Mouse (Mus musculus) midbrain, embryonic 11.5 days (tissue): ENCODE data around the gene Mamdc2. TPM values are rescaled to one million over a fixed set of nuclear protein-coding genes. Genes with fewer than 3 reads are reported as not detected.

Experiments
- ATAC-seq: fragments of 200-750 bp; cut with Nextera tagmentation; 2 replicates; pipeline ENCODE4 v1.8.0; 2017; ENCODE audit warnings: moderate TSS enrichment, moderate library complexity; ENCODE audit not compliant: low FRiP score
- DNase-seq: peaks from one replicate; pipeline ENCODE4 v3.0.0; 2015; ENCODE audit warnings: low spot score; ENCODE audit errors: missing footprints
- H3K27ac ChIP-seq: fragments of 300-500 bp; sonication (generic); 2 replicates; pipeline ENCODE4 v1.5.1; 2014; ENCODE audit warnings: low read depth, low read length
- H3K27me3 ChIP-seq: fragments of 300-500 bp; sonication (generic); 2 replicates; pipeline ENCODE4 v1.6.1; 2014; ENCODE audit warnings: mild to moderate bottlenecking, low read length, moderate library complexity, mixed read lengths; ENCODE audit not compliant: control insufficient read depth, insufficient read depth
- H3K36me3 ChIP-seq: fragments of 300-500 bp; sonication (generic); 2 replicates; pipeline ENCODE4 v1.6.1; 2014; ENCODE audit warnings: mild to moderate bottlenecking, low read length, moderate library complexity, mixed read lengths; ENCODE audit not compliant: control insufficient read depth, insufficient read depth
- H3K4me1 ChIP-seq: fragments of 300-500 bp; sonication (generic); 2 replicates; pipeline ENCODE4 v1.6.1; 2014; ENCODE audit warnings: low read length; ENCODE audit not compliant: control insufficient read depth, insufficient read depth
- H3K4me2 ChIP-seq: fragments of 300-500 bp; sonication (generic); 2 replicates; pipeline ENCODE4 v1.6.1; 2014; ENCODE audit warnings: mild to moderate bottlenecking, moderate library complexity
- H3K4me3 ChIP-seq: fragments of 300-500 bp; sonication (generic); 2 replicates; pipeline ENCODE4 v1.5.1; 2014; ENCODE audit warnings: low read depth, low read length
- H3K9ac ChIP-seq: fragments of 300-500 bp; sonication (generic); 2 replicates; pipeline ENCODE4 v1.6.1; 2014; ENCODE audit warnings: low read length
- H3K9me3 ChIP-seq: fragments of 300-500 bp; sonication (generic); 2 replicates; pipeline ENCODE4 v1.6.1; 2016; ENCODE audit warnings: low read length; ENCODE audit not compliant: control insufficient read depth
- WGBS: fragments of 180-500 bp; shearing (Covaris S2); extraction: QIAGEN DNeasy Blood & Tissue Kit; methylation state at CpG from one replicate; pipeline ENCODE4 v1.1.7; 2014; 5-methylcytosine and 5-hydroxymethylcytosine counted together
- polyA plus RNA-seq: library from polyadenylated mRNA; unstranded; fragments of >200 nt; fragmentation: Nextera tagmentation; extraction: Ambion mirVana; gene quantifications from 2 replicates; pipeline ENCODE4 v1.2.1, GENCODE M21; 2014

The Mamdc2 gene
- polyA plus RNA-seq, 1 experiment from 2014 or later, result 1.5 TPM

DNA sequence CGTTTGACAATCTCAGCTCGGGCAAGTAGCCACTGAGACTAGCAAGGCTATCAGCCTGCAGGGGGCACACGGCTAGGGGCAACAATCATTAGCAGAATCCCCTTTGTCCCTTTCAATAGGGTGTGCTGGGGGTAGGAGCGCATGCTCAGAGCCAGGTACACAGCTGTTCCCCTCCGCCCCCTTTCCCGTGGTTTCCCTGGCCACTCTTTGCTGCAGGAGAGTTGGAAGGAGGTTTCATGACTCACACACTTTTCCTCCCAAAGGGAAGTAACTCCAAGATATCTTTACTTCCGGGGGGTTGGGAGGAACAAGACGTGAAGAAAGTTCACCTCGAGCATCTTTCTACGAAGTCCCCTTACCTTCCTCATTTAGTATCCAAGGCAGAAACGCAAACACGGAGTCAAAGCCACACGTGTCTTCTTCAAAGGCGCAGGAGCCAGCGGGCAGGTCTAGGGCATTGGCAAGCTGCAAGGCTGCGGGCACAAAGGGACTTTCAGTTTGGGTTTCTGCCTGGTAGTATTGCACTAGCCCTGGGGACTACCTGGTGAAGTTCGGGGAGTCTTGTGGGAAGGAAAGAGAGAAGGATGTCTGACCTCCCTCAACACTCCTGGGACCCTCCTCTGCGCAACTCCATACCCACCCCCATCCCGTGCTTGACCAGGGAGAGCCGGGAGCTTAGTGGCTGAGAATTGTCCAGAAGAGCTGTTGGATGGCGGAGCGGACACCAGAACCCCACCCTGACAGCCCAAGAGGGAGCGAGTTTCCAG lies 838 bp downstream of the Mamdc2 start:
- Histone ChIP-seq H3K27me3 (no peaks in the 10 kb centered on the region), H3K27ac (no peak overlapping the region), H3K9me3 (no peaks in the 10 kb centered on the region), H3K4me3 (peak overlapping the region; percentile 39), H3K4me1 (peaks cover 7% of the 10 kb centered on the region), H3K36me3 (no peaks in the 10 kb centered on the region), H3K9ac (peak overlapping the region; percentile 52), H3K4me2 (peak overlapping the region; percentile 86)
- peak; percentile 55 for ATAC-seq
- peak; percentile 94 for DNase-seq
- under 1% methylated on average over 23 of the region's 23 CpGs for WGBS

DNA sequence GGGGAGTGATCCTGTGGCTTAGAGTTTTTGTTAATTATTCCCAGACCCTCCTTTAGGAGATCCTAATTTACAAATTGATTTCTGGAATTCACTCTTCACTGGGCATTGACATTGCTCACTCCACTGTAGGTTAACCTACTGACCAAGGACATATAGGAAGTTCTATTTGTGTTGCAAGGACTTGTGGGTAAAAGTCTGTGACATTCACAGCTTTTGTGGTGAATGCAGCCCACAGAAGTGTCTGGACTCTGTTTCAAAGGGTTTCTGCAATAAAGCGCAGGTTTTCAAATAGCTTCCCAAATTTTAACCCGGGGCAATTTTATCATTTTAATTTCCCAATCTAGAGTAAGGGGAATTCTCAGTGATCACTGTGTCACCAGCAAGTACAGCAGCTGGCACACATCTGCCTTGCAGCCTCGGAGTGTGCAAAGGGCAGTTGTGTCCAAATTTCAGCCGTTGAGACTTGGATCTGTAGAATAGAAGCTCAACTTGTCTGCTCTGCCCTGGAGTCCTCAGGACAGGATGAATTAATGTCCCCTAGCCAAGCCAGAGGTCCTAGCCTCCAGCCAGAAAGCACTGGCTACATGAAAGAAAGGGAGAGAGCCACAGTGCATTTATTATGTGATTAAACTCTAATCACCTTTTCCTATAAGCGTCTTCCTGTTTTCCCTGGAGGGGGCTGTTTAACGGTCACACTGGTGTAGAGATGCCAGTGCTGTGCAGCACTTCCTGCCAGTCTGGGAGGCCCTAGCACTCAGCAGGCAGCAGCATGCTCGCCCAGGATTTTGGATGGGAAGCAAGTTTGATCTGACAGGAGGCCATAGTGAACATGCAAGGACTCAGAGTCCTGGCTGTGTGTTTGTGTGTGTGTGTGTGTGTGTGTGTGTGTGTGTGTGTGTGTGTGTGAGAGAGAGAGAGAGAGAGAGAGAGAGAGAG lies 3.1 kb downstream of the Mamdc2 start:
- no peaks in the 10 kb centered on the region for H3K27me3 ChIP-seq
- no peak overlapping the region for H3K27ac ChIP-seq
- ATAC-seq (no peak), DNase-seq (no peak)
- no peak overlapping the region for H3K4me3 ChIP-seq
- 64% methylated on average over 7 of the region's 7 CpGs for WGBS
- H3K4me1 ChIP-seq, result peaks cover 7% of the 10 kb centered on the region
- no peaks in the 10 kb centered on the region for H3K36me3 ChIP-seq
- H3K4me2 ChIP-seq, result no peak overlapping the region
- H3K9ac ChIP-seq, result no peak overlapping the region
- no peaks in the 10 kb centered on the region for H3K9me3 ChIP-seq

DNA sequence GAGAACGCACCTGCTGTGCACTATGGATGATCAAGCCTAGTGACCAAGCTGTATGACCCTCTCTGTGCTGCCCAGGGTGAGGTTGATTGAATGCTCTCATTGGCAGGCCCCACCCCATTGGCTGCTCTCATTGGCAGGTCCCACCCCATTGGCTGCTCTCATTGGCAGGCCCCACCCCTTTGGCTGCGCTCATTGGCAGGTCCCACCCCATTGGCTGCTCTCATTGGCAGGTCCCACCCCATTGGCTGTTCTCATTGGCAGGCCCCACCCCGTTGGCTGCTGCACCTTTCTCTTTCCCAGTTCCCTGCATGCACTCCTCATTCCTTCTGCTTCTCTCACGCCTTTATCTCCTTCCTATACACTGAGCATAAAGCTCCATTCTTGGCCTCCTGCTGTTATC lies 12.5 kb downstream of the Mamdc2 start:
- Histone ChIP-seq H3K36me3 (no peaks in the 10 kb centered on the region), H3K27ac (no peak overlapping the region), H3K9ac (no peak overlapping the region), H3K27me3 (no peaks in the 10 kb centered on the region), H3K4me2 (no peak overlapping the region), H3K4me3 (no peak overlapping the region), H3K4me1 (no peaks in the 10 kb centered on the region), H3K9me3 (no peaks in the 10 kb centered on the region)
- DNase-seq (no peak), ATAC-seq (no peak)
- 65% methylated on average over 4 of the region's 4 CpGs for WGBS

DNA sequence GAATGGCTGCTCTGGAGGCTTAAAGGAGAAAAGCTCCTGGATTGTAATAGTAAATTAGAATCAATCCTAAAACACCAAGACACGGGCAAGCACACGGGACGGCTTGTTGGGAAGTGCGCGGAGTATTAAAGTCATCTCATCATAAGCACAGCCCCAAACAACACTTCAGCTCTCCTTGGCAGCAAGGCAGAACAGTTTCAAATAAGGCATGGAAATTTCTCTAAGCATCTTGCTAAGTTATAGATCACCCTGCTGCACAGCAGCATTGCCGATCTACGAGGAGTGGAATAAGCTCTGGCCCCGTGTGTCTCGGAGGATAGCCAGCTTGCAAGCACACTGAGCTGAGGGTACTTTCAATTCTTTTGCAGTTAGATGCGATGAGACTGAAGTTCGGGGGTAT lies 13.8 kb downstream of the Mamdc2 start:
- H3K4me3 ChIP-seq, result no peak overlapping the region
- WGBS, result 89% methylated on average over 11 of the region's 11 CpGs
- no peak for ATAC-seq

DNA sequence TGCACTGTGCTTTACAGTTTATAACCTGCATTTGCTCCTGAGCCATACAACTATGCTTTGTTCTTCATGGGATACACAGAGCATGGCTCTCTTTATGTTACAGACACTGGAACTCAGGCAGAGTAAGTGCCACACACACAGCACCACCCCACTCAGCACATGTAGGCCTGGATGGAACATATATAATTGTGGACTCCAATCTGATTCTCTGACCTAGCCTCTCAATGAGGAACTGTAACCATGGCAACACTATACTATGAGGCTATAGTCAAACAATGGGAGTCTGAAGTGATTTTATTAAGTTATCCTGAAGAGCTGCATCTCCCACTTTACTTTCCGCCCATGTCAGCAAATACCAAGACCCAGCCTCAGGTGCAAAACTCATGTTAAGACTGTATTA lies 30.6 kb downstream of the Mamdc2 start:
- no peaks in the 10 kb centered on the region for H3K27me3 ChIP-seq
- H3K9ac ChIP-seq, result no peak overlapping the region
- H3K4me1 ChIP-seq, result no peaks in the 10 kb centered on the region
- no peaks in the 10 kb centered on the region for H3K36me3 ChIP-seq
- DNase-seq (no peak), ATAC-seq (no peak)
- no peak overlapping the region for H3K27ac ChIP-seq
- H3K4me2 ChIP-seq, result no peak overlapping the region
- no peaks in the 10 kb centered on the region for H3K9me3 ChIP-seq
- H3K4me3 ChIP-seq, result no peak overlapping the region
- WGBS, result 80% methylated on average over 1 of the region's 1 CpGs

More for the DNA sequence above, 13.8 kb downstream of the Mamdc2 start:
- Histone ChIP-seq H3K9ac (no peak overlapping the region), H3K4me1 (no peaks in the 10 kb centered on the region), H3K9me3 (no peaks in the 10 kb centered on the region), H3K27me3 (no peaks in the 10 kb centered on the region), H3K27ac (no peak overlapping the region), H3K4me2 (no peak overlapping the region), H3K36me3 (no peaks in the 10 kb centered on the region)
- DNase-seq, result no peak

DNA sequence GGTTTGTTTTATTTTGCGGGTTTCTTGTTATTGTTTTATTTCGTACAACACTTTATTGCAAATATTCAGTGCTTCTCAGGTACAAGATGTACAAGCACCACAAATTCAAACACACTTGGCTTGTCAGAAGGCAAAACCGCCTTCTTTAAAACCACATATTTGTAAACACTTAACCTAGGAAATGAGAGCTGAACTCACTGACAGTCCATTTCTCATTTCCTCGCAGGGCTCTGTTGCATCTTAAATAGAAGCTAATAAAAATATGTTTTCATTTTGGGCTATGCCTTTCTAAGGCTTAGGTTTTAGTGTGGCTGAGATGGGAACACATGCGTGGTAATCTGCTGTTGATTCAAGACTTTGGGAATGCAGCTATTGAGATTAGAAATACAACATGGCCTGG lies 37.4 kb downstream of the Mamdc2 start:
- no peak for DNase-seq
- WGBS, result 89% methylated on average over 5 of the region's 5 CpGs
- Histone ChIP-seq H3K4me3 (no peak overlapping the region), H3K4me2 (no peak overlapping the region), H3K36me3 (no peaks in the 10 kb centered on the region), H3K4me1 (no peaks in the 10 kb centered on the region), H3K9me3 (no peaks in the 10 kb centered on the region), H3K9ac (no peak overlapping the region), H3K27me3 (no peaks in the 10 kb centered on the region), H3K27ac (no peak overlapping the region)
- ATAC-seq, result no peak

DNA sequence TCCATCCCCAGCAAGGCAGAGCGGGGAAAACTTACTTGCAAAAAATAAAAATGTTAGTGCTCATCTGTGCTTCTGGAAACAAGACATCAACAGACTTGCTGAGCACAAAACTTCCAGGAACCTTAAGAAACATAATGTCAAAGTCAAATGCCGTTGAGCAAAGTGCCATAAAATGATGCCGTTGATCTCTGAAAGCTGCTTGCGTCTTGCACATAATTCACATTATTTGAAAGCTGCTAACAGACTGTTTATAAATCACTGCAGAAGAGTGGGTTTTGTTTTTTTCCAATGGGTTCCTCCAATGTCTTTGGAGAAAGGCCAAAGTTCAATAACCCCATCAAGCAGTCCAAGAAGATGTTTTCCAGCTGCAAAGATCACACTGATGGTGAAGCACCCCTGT lies 37.9 kb downstream of the Mamdc2 start:
- Histone ChIP-seq H3K4me3 (no peak overlapping the region), H3K4me1 (no peaks in the 10 kb centered on the region), H3K9me3 (no peaks in the 10 kb centered on the region), H3K4me2 (no peak overlapping the region), H3K27me3 (no peaks in the 10 kb centered on the region), H3K9ac (no peak overlapping the region), H3K27ac (no peak overlapping the region), H3K36me3 (no peaks in the 10 kb centered on the region)
- ATAC-seq, result no peak
- DNase-seq, result no peak
- 95% methylated on average over 4 of the region's 4 CpGs for WGBS

DNA sequence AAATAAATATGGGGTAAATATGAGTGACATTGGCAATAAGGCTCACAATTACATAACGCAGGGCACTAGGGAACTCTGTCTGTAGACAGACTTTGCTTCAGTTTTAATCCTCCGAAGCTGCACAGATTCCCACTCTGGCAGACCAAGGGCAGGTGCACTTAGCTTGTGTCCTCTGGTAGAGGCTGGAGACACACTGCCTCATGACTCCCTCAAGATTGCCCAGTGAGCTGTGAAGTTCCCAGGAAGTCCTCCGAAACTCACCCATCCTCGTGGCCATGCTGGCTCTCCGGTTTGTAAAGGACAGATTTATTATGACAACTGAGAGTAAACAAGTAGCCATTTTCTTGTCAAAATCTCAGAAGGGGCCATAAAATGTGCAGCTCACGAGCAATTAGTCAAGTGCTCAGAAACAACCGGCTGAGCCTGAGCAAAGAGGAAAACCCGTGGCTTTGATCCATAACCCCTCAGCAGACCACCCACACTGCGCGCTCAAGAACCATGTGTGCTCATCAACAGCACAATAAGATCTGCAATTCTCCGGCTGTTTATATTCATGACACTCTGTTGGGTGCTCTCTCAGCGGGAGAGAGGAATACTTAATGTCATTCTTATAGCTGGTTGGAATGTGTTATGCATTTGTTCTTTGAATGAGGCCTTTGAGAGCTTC lies 46.6 kb downstream of the Mamdc2 start:
- H3K27me3 ChIP-seq, result no peaks in the 10 kb centered on the region
- DNase-seq (peak; percentile 88), ATAC-seq (0 out of 2 replicates have a peak, but pooled peaks have one; percentile 52)
- no peak overlapping the region for H3K4me2 ChIP-seq
- no peaks in the 10 kb centered on the region for H3K4me1 ChIP-seq
- H3K36me3 ChIP-seq, result no peaks in the 10 kb centered on the region
- H3K9ac ChIP-seq, result no peak overlapping the region
- no peaks in the 10 kb centered on the region for H3K9me3 ChIP-seq
- WGBS, result 57% methylated on average over 12 of the region's 12 CpGs
- H3K27ac ChIP-seq, result no peak overlapping the region
- no peak overlapping the region for H3K4me3 ChIP-seq
